Mouse (Mus musculus): Measurements from ENCODE around the gene Colq. TPM values are rescaled to one million over a fixed set of nuclear protein-coding genes. Genes with fewer than 3 reads are reported as not detected.

The Colq gene
- polyA plus RNA-seq, 1 experiment from 2014 or later: 1.2 TPM

- Histone ChIP-seq H3K4me2 (ENCODE audit: low read depth, low read length) (no peak overlapping the region), H3K9me3 (ENCODE audit: control insufficient read depth, low read length) (peaks cover 2% of the 10 kb centered on the region; the same call in 1 of the 2 replicates), H3K4me1 (replicated peaks; ENCODE audit: control insufficient read depth, insufficient read depth, low read length) (no peaks in the 10 kb centered on the region), H3K36me3 (ENCODE audit: control insufficient read depth, insufficient read depth, low read length) (peaks cover 34% of the 10 kb centered on the region), H3K9ac (ENCODE audit: low read length) (no peak overlapping the region), H3K4me3 (ENCODE audit: low read length) (no peak overlapping the region), H3K27me3 (ENCODE audit: control insufficient read depth, insufficient read depth, low read depth, low read length) (no peaks in the 10 kb centered on the region), H3K27ac (ENCODE audit: low read length) (no peak overlapping the region)
- whole genome bisulfite sequencing: 81% methylated on average over 3 of the region's 3 CpGs
- ATAC-seq (ENCODE audit: low read depth): no peak
These were observed 80.8 kb downstream of the Colq start for GRCm38 (mm10) chr14:31510322-31510721.

DNA sequence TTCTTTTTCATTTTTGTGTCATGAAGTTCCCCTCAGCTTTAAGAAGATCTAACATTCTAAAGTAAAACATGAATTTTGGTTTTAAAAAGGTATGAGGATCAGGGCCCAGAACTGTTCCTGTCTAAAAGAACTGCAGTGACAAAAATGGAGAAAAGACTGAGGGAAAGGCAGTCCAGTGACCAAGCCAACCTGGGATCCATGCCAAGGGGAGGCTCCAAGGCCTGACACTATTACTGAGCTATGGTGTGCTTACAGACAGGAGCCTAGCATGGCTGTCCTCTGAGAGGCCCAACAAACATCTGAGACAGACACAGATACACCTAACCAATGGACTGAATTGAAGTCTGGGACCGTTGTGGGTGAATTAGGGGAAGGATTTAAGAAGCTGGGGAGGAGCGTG lies 81.2 kb downstream of the Colq start:
- 94% methylated on average over 2 of the region's 2 CpGs for WGBS
- no peaks in the 10 kb centered on the region for H3K27me3 ChIP-seq (ENCODE audit: control insufficient read depth, insufficient read depth, low read depth, low read length)
- no peak overlapping the region for H3K9ac ChIP-seq (ENCODE audit: low read length)
- H3K36me3 ChIP-seq (ENCODE audit: control insufficient read depth, insufficient read depth, low read length): peaks cover 38% of the 10 kb centered on the region
- H3K4me2 ChIP-seq (ENCODE audit: low read depth, low read length): no peak overlapping the region
- no peak overlapping the region for H3K4me3 ChIP-seq (ENCODE audit: low read length)
- H3K9me3 ChIP-seq (ENCODE audit: control insufficient read depth, low read length): peaks cover 2% of the 10 kb centered on the region; the same call in 1 of the 2 replicates
- peak; percentile 38; the same call in 1 of the 2 replicates for ATAC-seq (ENCODE audit: low read depth)
- no peak overlapping the region for H3K27ac ChIP-seq (ENCODE audit: low read length)
- H3K4me1 ChIP-seq (replicated peaks; ENCODE audit: control insufficient read depth, insufficient read depth, low read length): no peaks in the 10 kb centered on the region

DNA sequence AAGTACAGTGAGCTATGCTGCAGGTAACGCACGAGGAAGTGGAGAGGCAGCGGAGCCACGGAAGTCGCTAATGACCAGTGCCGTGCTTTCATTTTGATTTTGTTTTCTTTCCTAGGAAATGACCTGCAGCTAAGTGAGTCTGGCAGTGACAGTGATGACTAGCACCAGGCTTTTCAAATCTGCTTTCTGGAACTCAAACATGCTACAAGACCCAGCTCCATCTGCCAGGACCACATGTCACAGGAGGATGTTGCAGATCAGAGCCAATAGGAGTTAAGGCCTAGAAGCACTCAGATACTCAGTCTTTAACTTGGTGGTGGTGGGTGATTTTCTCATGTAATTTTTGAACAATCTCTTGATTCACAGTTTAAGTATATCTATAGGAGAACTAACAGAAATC lies 84.7 kb downstream of the Colq start:
- WGBS: 91% methylated on average over 6 of the region's 6 CpGs

GRCm38 (mm10) chr14:31503406-31503805 lies 87.7 kb downstream of the Colq start:
- Histone ChIP-seq H3K9ac (ENCODE audit: low read length) (no peak overlapping the region), H3K4me1 (replicated peaks; ENCODE audit: control insufficient read depth, insufficient read depth, low read length) (no peaks in the 10 kb centered on the region), H3K9me3 (ENCODE audit: control insufficient read depth, low read length) (no peaks in the 10 kb centered on the region), H3K4me3 (ENCODE audit: low read length) (no peak overlapping the region), H3K36me3 (ENCODE audit: control insufficient read depth, insufficient read depth, low read length) (peaks cover 68% of the 10 kb centered on the region), H3K27ac (ENCODE audit: low read length) (no peak overlapping the region), H3K27me3 (ENCODE audit: control insufficient read depth, insufficient read depth, low read depth, low read length) (no peaks in the 10 kb centered on the region), H3K4me2 (ENCODE audit: low read depth, low read length) (no peak overlapping the region)
- 89% methylated on average over 13 of the region's 13 CpGs for WGBS
- ATAC-seq (ENCODE audit: low read depth): no peak

More for the DNA sequence above, 84.7 kb downstream of the Colq start:
- peaks cover 66% of the 10 kb centered on the region for H3K36me3 ChIP-seq (ENCODE audit: control insufficient read depth, insufficient read depth, low read length)
- H3K9me3 ChIP-seq (ENCODE audit: control insufficient read depth, low read length): no peaks in the 10 kb centered on the region
- no peaks in the 10 kb centered on the region for H3K27me3 ChIP-seq (ENCODE audit: control insufficient read depth, insufficient read depth, low read depth, low read length)
- no peak for ATAC-seq (ENCODE audit: low read depth)
- no peak overlapping the region for H3K4me3 ChIP-seq (ENCODE audit: low read length)
- no peak overlapping the region for H3K9ac ChIP-seq (ENCODE audit: low read length)
- H3K4me2 ChIP-seq (ENCODE audit: low read depth, low read length): no peak overlapping the region
- no peaks in the 10 kb centered on the region for H3K4me1 ChIP-seq (replicated peaks; ENCODE audit: control insufficient read depth, insufficient read depth, low read length)
- no peak overlapping the region for H3K27ac ChIP-seq (ENCODE audit: low read length)

DNA sequence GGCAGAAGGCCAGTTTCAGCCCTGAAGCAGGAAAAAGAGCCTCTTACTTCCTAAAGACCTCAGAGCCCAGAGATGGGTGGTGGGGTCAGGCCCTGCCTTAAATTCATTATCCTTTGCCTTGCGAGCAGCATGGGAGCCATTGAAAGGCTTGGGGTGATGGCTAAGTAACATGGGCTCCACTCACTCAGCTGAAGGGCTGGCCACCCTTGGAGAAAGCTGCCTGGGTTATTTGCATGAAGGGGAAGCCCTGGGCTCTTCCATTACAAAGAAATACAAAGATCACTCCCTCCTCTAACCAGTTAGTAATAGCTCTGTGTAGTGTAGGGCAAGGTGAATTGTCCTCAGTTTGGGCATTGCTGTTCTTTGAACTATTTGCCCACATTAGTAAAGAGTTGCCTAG lies 91.6 kb downstream of the Colq start:
- no peak for ATAC-seq (ENCODE audit: low read depth)
- Histone ChIP-seq H3K4me3 (ENCODE audit: low read length) (no peak overlapping the region), H3K4me2 (ENCODE audit: low read depth, low read length) (no peak overlapping the region), H3K4me1 (replicated peaks; ENCODE audit: control insufficient read depth, insufficient read depth, low read length) (peaks cover 9% of the 10 kb centered on the region), H3K9ac (ENCODE audit: low read length) (no peak overlapping the region), H3K27ac (ENCODE audit: low read length) (no peak overlapping the region), H3K36me3 (ENCODE audit: control insufficient read depth, insufficient read depth, low read length) (peaks cover 39% of the 10 kb centered on the region), H3K27me3 (ENCODE audit: control insufficient read depth, insufficient read depth, low read depth, low read length) (no peaks in the 10 kb centered on the region), H3K9me3 (ENCODE audit: control insufficient read depth, low read length) (no peaks in the 10 kb centered on the region)
- WGBS: 81% methylated on average over 1 of the region's 1 CpGs

DNA sequence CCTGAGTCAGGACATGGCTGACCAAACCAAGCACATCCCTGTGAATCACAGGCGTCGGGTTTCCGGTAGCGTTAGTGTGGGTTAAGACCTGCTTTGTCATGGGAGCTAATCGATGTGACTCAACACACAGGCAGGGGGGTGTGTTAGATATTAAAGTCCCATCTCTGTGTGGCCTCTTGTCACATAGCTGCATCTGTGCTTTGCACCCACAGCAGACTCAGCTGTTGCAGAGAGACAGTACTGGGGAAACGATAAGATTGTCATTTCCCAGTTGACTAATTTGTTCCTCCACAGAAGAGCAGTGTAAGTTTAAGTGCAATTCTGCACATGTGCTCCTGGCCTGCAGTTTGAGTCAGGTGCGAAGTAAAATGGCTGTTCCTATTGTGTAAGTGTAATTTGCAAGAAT lies 94.9 kb downstream of the Colq start:
- H3K9me3 ChIP-seq (ENCODE audit: control insufficient read depth, low read length): no peaks in the 10 kb centered on the region
- H3K4me3 ChIP-seq (ENCODE audit: low read length): peak overlapping the region; percentile 70
- H3K36me3 ChIP-seq (ENCODE audit: control insufficient read depth, insufficient read depth, low read length): peaks cover 18% of the 10 kb centered on the region
- WGBS: 27% methylated on average over 7 of the region's 7 CpGs
- H3K27me3 ChIP-seq (ENCODE audit: control insufficient read depth, insufficient read depth, low read depth, low read length): no peaks in the 10 kb centered on the region
- H3K4me2 ChIP-seq (ENCODE audit: low read depth, low read length): peak overlapping the region; percentile 64
- no peak overlapping the region for H3K27ac ChIP-seq (ENCODE audit: low read length)
- peaks cover 15% of the 10 kb centered on the region for H3K4me1 ChIP-seq (replicated peaks; ENCODE audit: control insufficient read depth, insufficient read depth, low read length)
- ATAC-seq (ENCODE audit: low read depth): no peak
- H3K9ac ChIP-seq (ENCODE audit: low read length): peak overlapping the region; percentile 84

DNA sequence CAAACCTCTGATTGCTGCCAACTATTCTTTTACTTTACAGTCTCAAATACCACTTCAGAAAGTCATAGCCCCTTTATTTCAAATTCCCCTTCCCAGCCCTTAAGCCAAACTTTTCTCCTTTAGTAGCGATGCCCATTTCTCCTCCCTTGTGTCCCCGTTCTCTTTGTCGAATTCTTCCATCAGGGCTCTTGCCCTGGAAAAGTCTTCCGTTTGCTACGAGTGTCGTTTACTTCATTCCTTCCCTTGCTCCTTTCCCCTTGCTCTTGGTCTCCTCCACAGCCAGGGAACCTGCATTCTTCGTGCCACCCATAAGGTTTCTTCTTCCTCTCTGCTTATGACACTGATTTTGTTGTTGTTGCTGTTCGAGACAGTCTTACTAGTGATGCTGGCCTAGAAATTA lies 95.6 kb downstream of the Colq start:
- Histone ChIP-seq H3K36me3 (ENCODE audit: control insufficient read depth, insufficient read depth, low read length) (peaks cover 14% of the 10 kb centered on the region), H3K9me3 (ENCODE audit: control insufficient read depth, low read length) (no peaks in the 10 kb centered on the region), H3K27ac (ENCODE audit: low read length) (peak overlapping the region; percentile 87), H3K27me3 (ENCODE audit: control insufficient read depth, insufficient read depth, low read depth, low read length) (no peaks in the 10 kb centered on the region), H3K9ac (ENCODE audit: low read length) (peak overlapping the region; percentile 84), H3K4me1 (replicated peaks; ENCODE audit: control insufficient read depth, insufficient read depth, low read length) (peaks cover 15% of the 10 kb centered on the region), H3K4me3 (ENCODE audit: low read length) (peak overlapping the region; percentile 70), H3K4me2 (ENCODE audit: low read depth, low read length) (peak overlapping the region; percentile 64)
- ATAC-seq (ENCODE audit: low read depth): no peak
- 1% methylated on average over 8 of the region's 8 CpGs for WGBS

DNA sequence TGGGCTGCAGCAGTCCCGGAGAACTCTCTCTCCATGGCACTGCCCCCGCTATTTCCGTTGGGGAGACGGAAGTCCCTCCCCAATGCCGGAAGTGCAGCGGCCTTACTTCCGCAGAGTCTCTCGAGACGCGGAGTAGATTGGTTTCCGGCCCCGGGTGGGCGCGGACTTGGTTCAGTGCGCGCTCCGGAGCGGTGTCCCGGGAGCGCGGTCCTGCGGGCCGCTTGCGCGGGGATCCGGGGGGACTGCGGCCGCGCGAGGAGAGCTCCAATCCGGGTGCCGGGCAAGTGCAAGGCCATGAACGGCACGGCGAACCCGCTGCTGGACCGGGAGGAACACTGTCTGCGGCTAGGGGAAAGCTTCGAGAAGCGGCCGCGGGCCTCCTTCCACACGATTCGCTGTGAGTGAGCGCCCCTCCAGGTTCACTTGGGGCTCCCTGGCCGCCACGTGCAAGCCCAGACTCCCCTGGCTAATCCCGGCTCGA lies 96.1 kb downstream of the Colq start, which contains the start of gene Mettl6:
Mettl6 (minus strand) TSS at position 66 of the 481 bp plus-strand sequence.
- under 1% methylated on average over 48 of the region's 49 CpGs for WGBS
- H3K9ac ChIP-seq (ENCODE audit: low read length): peak within 1 kb of the TSS; percentile 84
- ATAC-seq (ENCODE audit: low read depth): peak; percentile 97
- peaks cover 15% of the 10 kb centered on the region for H3K4me1 ChIP-seq (replicated peaks; ENCODE audit: control insufficient read depth, insufficient read depth, low read length)
- peak within 1 kb of the TSS; percentile 87 for H3K27ac ChIP-seq (ENCODE audit: low read length)
- no peaks in the 10 kb centered on the region for H3K27me3 ChIP-seq (ENCODE audit: control insufficient read depth, insufficient read depth, low read depth, low read length)
- H3K36me3 ChIP-seq (ENCODE audit: control insufficient read depth, insufficient read depth, low read length): peaks cover 12% of the 10 kb centered on the region
- peak within 1 kb of the TSS; percentile 70 for H3K4me3 ChIP-seq (ENCODE audit: low read length)
- H3K4me2 ChIP-seq (ENCODE audit: low read depth, low read length): peak within 1 kb of the TSS; percentile 64
- no peaks in the 10 kb centered on the region for H3K9me3 ChIP-seq (ENCODE audit: control insufficient read depth, low read length)

GRCm38 (mm10) chr14:31494349-31494974 lies 96.7 kb downstream of the Colq start, which contains the start of gene Eaf1:
Gene Eaf1 (plus strand): TSS chr14:31494399.
- WGBS: under 1% methylated on average over 37 of the region's 37 CpGs
- Histone ChIP-seq H3K4me1 (replicated peaks; ENCODE audit: control insufficient read depth, insufficient read depth, low read length) (peaks cover 15% of the 10 kb centered on the region), H3K27me3 (ENCODE audit: control insufficient read depth, insufficient read depth, low read depth, low read length) (no peaks in the 10 kb centered on the region), H3K9ac (ENCODE audit: low read length) (peak within 1 kb of the TSS; percentile 84), H3K4me2 (ENCODE audit: low read depth, low read length) (peak within 1 kb of the TSS; percentile 64), H3K27ac (ENCODE audit: low read length) (peak within 1 kb of the TSS; percentile 87), H3K4me3 (ENCODE audit: low read length) (peak within 1 kb of the TSS; percentile 70), H3K36me3 (ENCODE audit: control insufficient read depth, insufficient read depth, low read length) (peaks cover 11% of the 10 kb centered on the region; the same call in 1 of the 2 replicates), H3K9me3 (ENCODE audit: control insufficient read depth, low read length) (no peaks in the 10 kb centered on the region)
- ATAC-seq (ENCODE audit: low read depth): peak; percentile 60
